8 mouse cellular contexts compared by ENCODE assay signal in the genomic region with DNA sequence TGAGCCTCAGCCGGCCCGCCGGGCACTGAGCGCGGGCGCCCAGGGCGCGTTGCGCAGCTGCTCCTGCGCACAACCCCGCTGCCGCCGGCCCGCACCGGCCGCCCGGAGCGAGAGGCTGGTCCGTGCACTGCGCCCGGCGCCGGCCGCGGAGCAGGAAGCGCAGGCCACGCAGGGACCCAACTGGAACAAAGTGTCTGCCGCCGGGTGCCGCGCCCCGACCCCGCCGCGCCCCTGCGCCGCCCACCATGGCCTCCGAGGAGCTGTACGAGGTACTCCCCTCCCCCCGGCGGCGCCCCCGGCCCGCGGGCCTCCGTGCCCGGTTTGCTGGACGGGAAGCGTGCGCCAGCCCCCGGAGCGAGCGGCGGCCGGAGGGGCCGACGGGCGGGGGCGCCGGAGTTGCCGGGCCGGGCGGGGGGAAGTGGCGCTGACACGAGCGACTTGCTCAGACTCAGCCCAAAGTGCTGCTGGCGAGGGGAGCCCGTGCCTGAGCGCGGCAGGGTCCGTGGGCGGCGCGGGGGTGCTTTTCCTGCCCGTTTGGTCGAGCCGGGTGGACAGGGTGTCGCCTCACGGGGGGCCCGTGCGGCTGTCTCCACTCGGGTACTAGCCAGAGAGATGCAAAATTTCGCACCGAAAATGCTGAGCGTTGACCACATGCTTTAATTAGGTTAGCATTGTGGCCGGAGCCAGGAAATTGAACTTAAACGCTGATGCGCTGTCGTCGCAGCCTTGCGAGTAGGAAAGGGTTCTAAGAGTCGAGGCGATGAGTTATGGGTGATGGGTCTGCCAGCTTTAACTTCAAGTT.
DNase-seq lines count a peak whose midpoint lies in the region; ATAC-seq lines count a peak whose summit lies in the region.

No protein-coding gene starts in this region.

- peak overlapping the region; percentile 84 for H3K9ac ChIP-seq in hindbrain, embryonic 15.5 days

- H3K9me3 ChIP-seq in hindbrain, embryonic 15.5 days = peaks cover 9% of the 10 kb centered on the region; the same call in 1 of the 2 replicates
- peaks cover 12% of the 10 kb centered on the region for H3K9me3 ChIP-seq in megakaryocyte, embryonic 14.5 days

- H3K4me3 ChIP-seq in hindbrain, embryonic 15.5 days = peak overlapping the region; percentile 98
- H3K4me3 ChIP-seq in megakaryocyte, embryonic 14.5 days (replicated peaks) = peak overlapping the region; percentile 96

- under 1% methylated on average over 50 of the region's 93 CpGs for WGBS in hindbrain, embryonic 15.5 days

- H3K4me1 ChIP-seq in hindbrain, embryonic 15.5 days (replicated peaks) = peaks cover 20% of the 10 kb centered on the region
- H3K4me1 ChIP-seq in megakaryocyte, embryonic 14.5 days = peaks cover 38% of the 10 kb centered on the region

- H3K36me3 ChIP-seq in hindbrain, embryonic 15.5 days = no peaks in the 10 kb centered on the region
- H3K36me3 ChIP-seq in megakaryocyte, embryonic 14.5 days (replicated peaks; ENCODE audit: low read length) = peaks cover 13% of the 10 kb centered on the region

- H3K4me2 ChIP-seq in hindbrain, embryonic 15.5 days = peak overlapping the region; percentile 84

- peaks cover 22% of the 10 kb centered on the region; the same call in 1 of the 2 replicates for H3K27me3 ChIP-seq in hindbrain, embryonic 15.5 days
- peaks cover 3% of the 10 kb centered on the region for H3K27me3 ChIP-seq in megakaryocyte, embryonic 14.5 days (replicated peaks)

- ATAC-seq in hindbrain, embryonic 15.5 days (ENCODE audit: low FRiP score, low read depth) = peak; percentile 83
- ATAC-seq in megakaryocyte-erythroid progenitor cell, adult 5-6 weeks (replicated peaks; ENCODE audit: low FRiP score, low TSS enrichment, poor library complexity, severe bottlenecking) = no peak

- DNase-seq in R1 (ENCODE audit: low read depth, low spot score) = peak; percentile 34
- peak; percentile 69 to 72 for DNase-seq in cerebellum, postnatal 14 days
- peak; percentile 25 to 37 for DNase-seq in frontal cortex, postnatal 36 days (ENCODE audit: low spot score in 2 of 2)
- DNase-seq in left cerebral cortex, adult 8-10 months (ENCODE audit: low spot score in 2 of 2) = peak; percentile 25
- peak; percentile 50 for DNase-seq in right cerebral cortex, postnatal 4 days

- H3K27ac ChIP-seq in hindbrain, embryonic 15.5 days (replicated peaks) = peak overlapping the region; percentile 82
